Mouse (Mus musculus) right cerebral cortex, postnatal 4 days (tissue): Measurements from ENCODE around the gene Gm8279.
"Not testable (repeated sequence)": the region's sequence is repeated elsewhere in the genome, so short reads cannot be mapped to it uniquely, and the experiment has no call there.

Experiments used
- DNase-seq: peaks from one replicate; pipeline ENCODE4 v3.0.0-alpha.2; 2022

The Gm8279 gene

GRCm38 (mm10) chr14:5131219-5131618 lies at the start of gene Gm8279:
TSS of gene Gm8279 (plus strand) at chr14:5131519.
- DNase-seq: not testable (repeated sequence)

GRCm38 (mm10) chr14:5164235-5164634 lies 32.9 kb downstream of the Gm8279 start, which contains the start of gene Gm3317:
TSS of gene Gm3317 (plus strand) at chr14:5164535.
- not testable (repeated sequence) for DNase-seq

DNA sequence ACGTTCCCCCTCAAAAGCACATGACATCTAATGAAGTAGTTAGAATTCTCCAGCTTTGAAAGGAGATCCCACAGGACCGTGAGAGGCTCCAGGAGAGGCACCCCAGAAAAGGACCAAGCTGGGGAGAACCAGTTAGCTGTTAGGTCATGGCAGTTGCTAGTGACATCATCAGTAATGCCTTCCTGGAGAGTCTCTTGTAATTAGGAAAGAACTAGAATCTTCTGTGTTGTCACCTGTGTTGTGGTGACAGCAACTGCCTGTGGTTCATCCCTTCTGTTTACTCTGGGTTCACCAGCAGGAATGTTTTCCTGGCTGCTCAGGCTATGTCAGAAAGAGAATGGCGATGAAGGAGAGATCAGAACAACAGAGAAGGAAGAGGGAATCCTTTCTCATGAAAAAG lies 54.2 kb downstream of the Gm8279 start, which contains the start of gene Gm8271:
Gene Gm8271 (plus strand): TSS at position 301 of the 400 bp plus-strand sequence.
- not testable (repeated sequence) for DNase-seq
